Mouse (Mus musculus) kidney, adult 11 months (tissue): ENCODE measurements around the gene Slc16a5.
"Not testable (repeated sequence)": the region's sequence is repeated elsewhere in the genome, so short reads cannot be mapped to it uniquely, and the experiment has no call there.

Source experiments
- DNase-seq: peaks from one replicate; pipeline ENCODE4 v3.0.0; 2022

The Slc16a5 gene

GRCm38 (mm10) chr11:115448075-115448474 is 14.2 kb upstream of the Slc16a5 start:
- peak; percentile 80 for DNase-seq

DNA sequence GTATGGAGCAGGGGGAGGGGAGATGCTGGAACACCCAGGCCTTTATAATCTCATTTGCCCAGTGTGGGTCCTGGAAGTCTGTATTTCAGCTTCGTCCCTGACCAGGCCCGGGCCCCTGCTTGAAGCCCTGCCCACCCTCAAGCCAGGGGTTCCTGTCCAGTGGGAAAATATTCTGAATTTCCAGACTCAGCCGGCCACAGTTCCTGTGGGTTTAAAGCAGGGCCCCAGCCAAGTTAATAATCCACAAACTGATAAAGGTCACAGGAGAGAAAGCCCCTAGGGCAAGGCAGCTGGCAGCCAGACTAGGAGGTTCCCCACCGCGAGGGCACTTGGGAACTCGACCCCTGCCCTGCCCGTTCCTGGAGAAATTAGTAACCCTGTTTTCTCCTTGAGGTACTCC is 13.3 kb upstream of the Slc16a5 start:
- peak; percentile 93 for DNase-seq

DNA sequence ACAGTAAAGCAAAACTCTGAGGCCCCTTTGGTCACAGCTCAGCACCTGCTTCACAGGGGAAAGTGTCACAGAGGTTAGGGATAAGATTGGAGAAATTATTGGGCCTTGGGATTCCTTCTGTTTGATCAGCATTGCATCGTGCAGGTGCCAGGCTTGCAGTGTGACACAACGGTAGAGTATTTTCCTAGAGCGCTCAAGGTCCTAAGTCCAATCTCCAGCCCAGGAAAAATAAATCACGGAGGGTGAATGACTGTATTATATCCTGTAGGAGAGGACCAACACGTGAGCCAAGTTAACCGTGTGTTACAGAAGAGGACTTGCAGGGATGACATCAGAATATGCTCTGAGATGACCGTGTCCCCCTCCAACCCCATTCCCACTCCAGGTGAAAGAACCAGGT is 12.1 kb upstream of the Slc16a5 start:
- DNase-seq = peak; percentile 63

DNA sequence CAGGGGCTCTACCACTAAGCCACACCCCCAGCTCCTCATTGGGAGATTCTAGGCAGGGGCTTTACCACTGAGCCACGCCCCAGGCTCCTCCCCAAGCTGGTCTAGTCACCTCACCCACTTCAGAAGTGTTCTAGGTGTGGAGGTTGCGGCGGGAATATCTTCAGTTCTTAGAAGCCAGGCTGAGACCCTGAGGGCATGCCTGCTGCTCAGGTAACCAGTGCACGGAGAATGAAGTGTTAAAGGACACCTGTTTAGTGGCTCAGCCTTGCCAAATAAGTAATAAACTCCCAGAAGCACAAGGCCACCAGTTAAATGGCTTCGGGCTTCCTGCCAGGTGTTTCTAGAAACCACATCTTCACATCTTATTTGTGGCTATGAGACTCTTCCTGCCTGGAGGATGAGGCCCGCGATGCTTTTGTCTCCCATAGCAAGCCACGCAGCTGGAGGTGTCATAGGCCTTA is 10.5 kb upstream of the Slc16a5 start:
- DNase-seq = peak; percentile 46

DNA sequence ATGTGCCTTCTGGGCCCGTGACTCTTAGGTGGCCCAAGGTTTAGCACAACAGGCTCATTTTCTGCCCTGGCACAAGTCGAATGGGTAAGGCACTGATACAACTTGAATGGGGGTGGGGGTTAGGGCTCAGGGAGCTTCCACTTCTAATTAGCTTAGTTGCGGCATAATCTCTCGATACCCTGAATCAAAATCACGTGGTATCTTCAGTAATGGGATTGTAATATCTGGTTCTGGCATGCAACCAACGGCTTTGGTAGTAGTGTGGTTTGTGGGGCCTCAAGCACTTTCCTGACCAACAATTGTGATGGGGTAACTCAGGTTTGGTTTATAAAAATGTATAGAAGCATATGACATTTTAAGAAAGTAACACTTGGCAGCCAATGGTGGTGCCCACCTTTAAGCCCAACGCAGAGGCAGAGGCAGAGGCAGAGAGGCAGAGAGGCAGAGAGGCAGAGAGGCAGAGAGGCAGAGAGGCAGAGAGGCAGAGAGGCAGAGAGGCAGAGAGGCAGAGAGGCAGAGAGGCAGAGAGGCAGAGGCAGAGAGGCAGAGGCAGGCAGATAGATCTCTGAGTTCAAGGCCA is 9.9 kb upstream of the Slc16a5 start:
- DNase-seq = no peak

GRCm38 (mm10) chr11:115453306-115453705 is 9.0 kb upstream of the Slc16a5 start:
- peak; percentile 65 for DNase-seq

DNA sequence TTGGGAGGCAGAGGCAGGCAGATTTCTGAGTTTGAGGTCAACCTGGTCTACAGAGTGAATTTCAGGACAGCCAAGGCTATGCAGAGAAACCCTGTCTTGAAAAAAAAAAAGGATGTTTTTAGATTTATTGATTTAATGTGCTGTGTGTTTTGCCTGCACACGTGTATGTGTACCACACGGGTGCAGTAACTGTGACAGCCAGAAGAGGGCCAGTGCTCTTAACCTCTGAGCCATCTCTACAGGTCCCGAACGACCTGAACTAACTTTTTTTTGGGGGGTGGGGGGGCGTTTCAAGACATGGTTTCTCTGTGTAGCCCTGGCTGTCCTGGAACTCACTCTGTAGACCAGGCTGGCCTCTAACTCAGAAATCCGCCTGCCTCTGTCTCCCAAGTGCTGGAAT is 7.5 kb upstream of the Slc16a5 start:
- not testable (repeated sequence) for DNase-seq

DNA sequence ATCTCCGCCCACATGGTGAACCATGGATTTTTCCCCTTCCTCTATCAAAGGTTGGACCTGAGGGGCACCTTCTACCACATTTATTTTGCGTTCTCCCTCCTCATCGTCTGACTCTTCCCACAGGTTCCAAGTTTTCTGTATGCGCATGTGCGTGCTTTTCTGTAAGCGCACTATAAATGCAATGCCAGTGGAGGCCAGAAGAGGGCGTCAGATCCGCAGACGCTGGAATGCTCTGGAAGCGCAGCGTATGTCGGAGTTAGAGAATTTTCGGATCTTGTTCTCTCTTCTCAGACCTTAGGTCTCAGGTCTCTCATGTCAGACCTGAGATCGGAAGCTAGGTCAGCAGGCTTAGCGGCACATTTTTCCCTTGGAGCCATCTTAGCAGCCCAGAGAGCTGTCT is 6.7 kb upstream of the Slc16a5 start:
- no peak for DNase-seq

GRCm38 (mm10) chr11:115456182-115456581 is 6.1 kb upstream of the Slc16a5 start:
- DNase-seq = no peak

- peak; percentile 40 for DNase-seq
Observed at GRCm38 (mm10) chr11:115457405-115457804, 4.9 kb upstream of the Slc16a5 start.

- DNase-seq = no peak
Observed at GRCm38 (mm10) chr11:115460976-115461375, 1.3 kb upstream of the Slc16a5 start.

GRCm38 (mm10) chr11:115461846-115462242 is 430 bp upstream of the Slc16a5 start:
- no peak for DNase-seq

- DNase-seq = peak; percentile 73
Observed at GRCm38 (mm10) chr11:115463397-115463796, 1.1 kb downstream of the Slc16a5 start.

GRCm38 (mm10) chr11:115464851-115465250 is 2.6 kb downstream of the Slc16a5 start:
- DNase-seq = no peak

DNA sequence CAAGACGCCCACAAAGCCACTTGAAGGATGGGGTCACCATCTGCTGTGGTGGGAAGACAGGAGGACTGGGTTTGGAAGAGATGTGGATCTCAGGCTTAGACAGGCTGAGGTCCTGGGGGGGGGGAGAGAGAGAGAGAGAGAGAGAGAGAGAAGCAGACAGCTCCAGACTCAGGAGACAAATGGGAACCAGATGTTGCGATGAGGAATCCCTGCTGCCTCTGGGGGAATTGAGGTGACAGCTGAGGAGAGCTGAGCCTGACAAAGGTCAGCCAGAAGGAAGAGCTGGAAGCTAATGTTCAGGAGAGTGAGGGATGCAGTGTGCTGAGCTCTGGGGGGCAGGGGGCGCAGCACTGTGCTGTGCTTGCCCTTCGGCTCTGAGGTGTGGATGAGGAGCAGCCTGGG is 4.9 kb downstream of the Slc16a5 start:
- DNase-seq = no peak

- no peak for DNase-seq
Observed at GRCm38 (mm10) chr11:115472183-115472582, 9.9 kb downstream of the Slc16a5 start.

DNA sequence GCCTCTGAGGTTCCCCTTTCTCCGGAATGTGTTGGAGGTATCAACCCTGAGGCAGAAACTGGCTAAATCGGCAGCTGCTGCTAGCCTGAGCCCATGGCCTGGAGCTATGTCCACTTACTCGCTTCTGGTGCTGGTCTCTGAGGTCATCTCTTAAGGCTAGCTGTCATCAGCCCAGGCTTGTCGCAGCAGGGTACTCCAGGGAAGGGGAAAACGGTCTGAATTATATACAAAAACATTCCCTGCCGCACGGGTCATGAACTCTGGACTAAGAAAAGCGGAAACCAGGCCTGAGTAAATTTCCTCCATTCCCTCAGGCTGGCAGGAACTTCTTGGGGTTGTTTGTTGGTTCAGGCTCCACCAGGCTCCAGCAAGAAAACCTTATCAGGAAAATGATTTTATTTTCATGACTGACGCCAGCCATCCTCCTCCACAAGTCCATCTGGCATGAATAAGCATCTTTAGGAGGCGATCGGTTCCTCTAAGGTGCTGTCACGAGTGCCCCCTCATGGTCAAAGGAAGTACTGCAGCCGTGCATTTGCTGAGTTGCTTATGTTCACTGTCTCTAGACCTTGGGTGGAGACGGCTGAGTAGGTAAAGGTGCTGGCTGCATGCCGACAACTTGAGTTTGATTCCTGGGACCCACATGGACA is 11.5 kb downstream of the Slc16a5 start:
- DNase-seq = peak; percentile 94

- peak; percentile 95 for DNase-seq
Observed at GRCm38 (mm10) chr11:115475025-115475757, 12.9 kb downstream of the Slc16a5 start, which contains the start of gene Armc7. Armc7 (plus strand) TSS chr11:115475667.

GRCm38 (mm10) chr11:115475758-115476237 is 13.5 kb downstream of the Slc16a5 start:
- DNase-seq = no peak

- DNase-seq = not testable (repeated sequence)
Observed at GRCm38 (mm10) chr11:115476630-115477029, 14.4 kb downstream of the Slc16a5 start.

DNA sequence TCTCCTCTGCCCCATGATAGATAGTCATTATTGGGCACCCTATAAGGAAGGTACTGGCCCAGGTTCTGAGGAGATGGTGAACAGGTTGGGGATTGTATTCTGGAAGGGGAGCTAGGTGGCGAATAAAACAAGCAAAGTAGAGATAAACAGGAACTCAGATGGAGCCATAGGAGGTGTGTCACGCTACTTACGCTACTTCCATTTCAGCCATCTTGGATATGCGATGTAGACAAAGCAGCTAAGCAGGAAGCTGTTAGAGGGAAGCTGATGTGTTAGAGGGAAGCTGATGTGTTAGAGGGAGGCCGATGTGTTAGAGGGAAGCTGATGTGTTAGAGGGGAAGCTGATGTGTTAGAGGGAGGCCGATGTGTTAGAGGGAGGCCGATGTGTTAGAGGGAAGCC is 15.1 kb downstream of the Slc16a5 start:
- not testable (repeated sequence) for DNase-seq

- no peak for DNase-seq
Observed at GRCm38 (mm10) chr11:115478296-115478938, 16.1 kb downstream of the Slc16a5 start.

GRCm38 (mm10) chr11:115481553-115482259 is 19.4 kb downstream of the Slc16a5 start:
- no peak for DNase-seq
